Mouse (Mus musculus): ENCODE measurements around the gene Zfp644.

DNA sequence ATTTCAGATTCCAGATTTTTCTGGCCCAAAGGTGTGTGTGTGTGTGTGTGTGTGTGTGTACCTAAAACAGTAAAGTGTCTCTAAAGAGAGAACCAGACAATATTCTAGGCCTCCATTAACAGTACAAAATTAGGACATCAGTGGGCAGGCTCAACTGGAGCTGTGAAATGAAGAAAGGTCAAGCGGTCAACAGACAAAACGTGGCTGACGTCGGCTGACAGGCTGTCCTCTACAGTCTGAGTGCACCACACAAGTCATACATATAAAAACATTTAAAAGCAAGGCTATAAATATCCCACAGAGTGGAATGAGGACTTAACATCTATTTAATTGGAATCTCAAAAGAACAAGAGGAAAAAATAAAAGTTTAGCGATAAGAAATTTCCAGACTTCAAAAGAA is 90.0 kb downstream of the Zfp644 start:
- TF ChIP-seq CTCF (IDR thresholded peaks at IDR 0.05; ENCODE audit: borderline replicate concordance, insufficient read depth, low read length) (no peak), POLR2A (IDR thresholded peaks at IDR 0.05; ENCODE audit: low read depth, low read length) (no peak)

Measured in embryonic fibroblast, embryonic 13.5 days (primary cell).